Mouse (Mus musculus) spleen, embryonic (tissue): ENCODE results near the gene Gm826.

Experiments used
- CTCF ChIA-PET: fragments of 350-600 bp; sonication (Branson Sonifier 250); formaldehyde crosslinking; loops from one replicate; lab custom pipeline; 2022; lab: Charles Lee

Gene Gm826

DNA sequence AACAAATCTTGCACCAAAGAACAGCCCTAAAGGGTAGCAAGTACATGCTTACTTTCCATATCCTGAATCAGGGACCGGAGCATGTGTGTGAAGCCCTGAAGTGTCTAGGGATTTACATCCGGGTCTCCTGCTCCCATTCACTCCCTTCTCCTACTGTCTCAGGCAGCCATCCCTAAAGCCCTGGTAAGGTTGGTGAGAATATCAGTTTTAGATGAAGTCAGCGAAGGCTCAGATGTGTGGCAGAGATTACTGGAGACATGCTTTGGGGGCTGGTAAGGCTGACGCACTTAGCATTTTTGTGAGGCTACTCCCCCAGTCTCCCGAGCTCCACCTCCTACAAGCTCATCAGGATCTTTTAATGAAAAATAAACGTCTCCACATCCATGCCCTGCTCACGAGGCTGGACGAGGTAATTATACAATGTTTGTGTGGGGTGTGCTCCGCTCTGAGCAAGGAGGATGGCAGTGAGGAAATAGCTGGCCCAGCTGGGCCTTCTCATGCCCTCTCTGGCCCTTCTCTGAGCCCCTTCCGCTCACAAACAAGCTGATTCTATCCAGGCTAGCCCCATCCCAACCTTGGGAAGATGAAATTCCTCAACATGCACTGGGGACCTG, 45.3 kb downstream of the Gm826 start:
- CTCF ChIA-PET = no interaction called here

DNA sequence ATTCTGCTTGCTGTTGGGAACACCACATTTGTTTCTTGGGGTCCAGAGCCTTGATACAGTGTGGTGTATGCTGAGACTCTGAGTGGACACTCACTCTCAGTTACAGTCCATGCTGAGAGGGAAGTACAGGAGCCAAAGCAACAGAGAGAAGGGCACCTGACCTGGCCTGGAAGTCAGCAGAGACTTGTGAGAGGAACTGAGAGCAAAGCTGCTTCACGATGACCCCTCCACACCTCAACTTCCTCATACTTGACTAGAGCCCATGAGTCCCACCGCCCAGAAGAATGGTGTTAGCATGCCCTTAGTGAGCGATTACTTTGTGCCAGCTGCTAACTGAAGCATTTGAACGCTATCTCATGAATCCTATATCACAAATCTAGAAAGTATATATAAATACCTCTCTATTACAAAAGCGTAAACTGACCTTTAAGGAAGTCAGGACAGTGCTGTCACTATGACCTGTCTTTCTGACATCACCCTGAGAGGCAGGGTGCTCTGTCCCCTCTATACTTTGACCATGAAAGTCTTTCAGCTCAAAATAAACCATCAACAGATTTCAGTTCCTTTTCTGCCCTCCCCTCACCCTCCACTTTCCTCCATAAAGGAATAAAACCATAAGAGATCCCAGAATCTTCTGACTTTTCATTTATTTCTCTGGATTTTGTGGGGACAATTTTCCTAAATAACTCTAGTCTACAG, 57.9 kb downstream of the Gm826 start:
- CTCF ChIA-PET = no interaction called here

DNA sequence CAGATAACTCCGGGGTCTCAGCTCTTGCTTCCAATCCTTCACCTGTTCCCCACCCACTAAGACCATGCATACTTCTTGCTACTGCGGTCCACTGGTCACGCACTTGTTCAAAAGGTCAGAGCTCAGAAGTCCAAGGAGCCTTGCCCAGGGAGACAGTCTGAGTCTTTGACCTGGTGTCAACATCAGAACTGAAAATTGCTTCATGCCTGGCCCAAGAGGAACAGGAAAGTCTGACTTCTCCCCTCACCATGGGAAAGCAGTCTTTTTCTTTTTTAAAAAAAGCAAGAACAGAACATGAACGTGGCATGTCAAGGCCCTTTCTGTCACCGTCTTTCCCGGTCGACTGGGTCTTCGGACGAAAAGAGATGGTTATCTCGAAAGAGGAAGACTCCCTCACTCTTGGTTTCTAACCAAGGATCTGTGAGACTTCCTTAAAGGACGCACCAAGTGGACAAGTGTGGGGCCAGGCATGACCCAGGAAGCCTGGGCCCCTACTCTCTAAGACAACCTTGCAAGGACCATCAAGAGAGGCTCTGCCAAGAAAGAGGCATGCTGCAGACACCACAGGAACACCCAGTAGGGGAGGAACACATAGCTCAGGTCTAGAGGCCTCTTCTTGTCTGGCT, 66.0 kb downstream of the Gm826 start:
- CTCF ChIA-PET = no interaction called here

- CTCF ChIA-PET = no interaction called here
Measured at GRCm38 (mm10) chr2:160263861-160264260, 70.1 kb downstream of the Gm826 start.

- CTCF ChIA-PET = no interaction called here
Measured at GRCm38 (mm10) chr2:160261538-160261937, 72.4 kb downstream of the Gm826 start.
